Mouse (Mus musculus) layer of hippocampus, postnatal 36 days (tissue): ENCODE measurements at regions not wholly inside any gene's neighbourhood (a gene's known extent, or its start where the extent isn't known, plus 50 kb on each side); places are given as distances from the start of the nearest gene placed in this dataset.

Source experiments
- DNase-seq, 2 experiments: peaks; one replicate each; pipeline ENCODE4 v3.0.0; 2022

DNA sequence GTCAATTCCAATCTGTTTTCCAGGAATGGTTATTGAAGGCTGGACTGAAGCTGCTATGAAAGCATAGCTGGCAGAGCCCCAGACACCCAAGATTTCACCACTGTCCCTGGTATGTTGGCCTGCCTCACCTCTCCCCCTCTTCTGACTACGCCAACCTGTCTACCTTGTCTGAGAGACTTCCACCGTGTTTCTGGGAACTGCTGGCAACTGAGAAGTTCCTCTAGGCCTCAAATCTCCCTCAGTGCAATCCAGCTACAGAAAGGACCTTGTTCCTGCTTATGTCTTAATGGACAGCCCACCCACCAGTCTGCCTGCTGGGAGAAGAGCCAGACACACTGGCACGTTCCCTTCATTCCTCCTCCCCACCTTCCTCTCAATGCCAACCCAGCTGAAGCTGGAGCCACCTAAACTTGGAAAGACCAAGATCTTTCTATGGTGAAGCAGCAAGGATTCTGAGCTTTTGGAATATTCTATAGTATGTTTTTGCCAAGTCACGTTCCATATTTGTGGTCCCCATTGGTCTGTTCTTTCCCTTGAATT is 520.1 kb upstream of the Tnp1 start:
- no peak for DNase-seq

DNA sequence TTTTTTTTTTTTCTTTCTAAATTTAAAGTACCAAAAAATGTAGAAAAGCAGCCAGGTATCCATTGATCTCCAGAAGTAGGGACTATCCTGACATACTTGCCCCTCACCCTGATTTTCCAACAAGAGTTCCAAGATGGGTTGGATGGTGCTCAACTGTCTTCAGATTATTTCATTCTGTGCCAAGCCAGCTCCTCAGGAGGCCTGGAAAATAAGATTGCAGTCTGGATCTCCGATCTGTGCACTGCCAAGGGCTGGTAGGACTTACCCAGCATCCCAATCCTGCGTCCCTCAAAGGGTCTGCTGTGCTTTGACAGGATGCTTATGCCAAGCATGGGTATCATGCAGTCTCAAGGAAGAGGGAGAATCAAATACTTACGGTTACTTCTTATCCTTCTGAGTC is 517.8 kb upstream of the Tnp1 start:
- DNase-seq = no peak

DNA sequence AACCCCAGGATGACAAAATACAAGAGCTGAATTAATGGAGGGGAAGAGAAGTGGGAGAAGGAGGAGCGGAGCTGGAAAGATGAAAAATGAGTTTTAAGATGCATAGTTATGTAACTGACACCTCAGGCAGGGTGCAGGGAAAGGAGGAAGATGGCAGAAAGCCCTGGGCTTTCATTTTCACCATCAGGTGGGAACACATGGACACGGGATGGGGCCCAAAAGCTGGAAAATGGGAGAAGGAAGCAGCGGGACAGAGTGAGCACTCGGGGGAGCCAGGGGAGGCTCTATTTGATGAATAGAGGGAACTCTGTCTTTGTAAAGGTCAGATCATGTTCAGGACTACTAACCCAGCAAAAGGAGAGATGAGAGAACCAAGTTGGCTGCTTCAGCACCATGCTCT is 516.6 kb upstream of the Tnp1 start:
- DNase-seq = no peak

DNA sequence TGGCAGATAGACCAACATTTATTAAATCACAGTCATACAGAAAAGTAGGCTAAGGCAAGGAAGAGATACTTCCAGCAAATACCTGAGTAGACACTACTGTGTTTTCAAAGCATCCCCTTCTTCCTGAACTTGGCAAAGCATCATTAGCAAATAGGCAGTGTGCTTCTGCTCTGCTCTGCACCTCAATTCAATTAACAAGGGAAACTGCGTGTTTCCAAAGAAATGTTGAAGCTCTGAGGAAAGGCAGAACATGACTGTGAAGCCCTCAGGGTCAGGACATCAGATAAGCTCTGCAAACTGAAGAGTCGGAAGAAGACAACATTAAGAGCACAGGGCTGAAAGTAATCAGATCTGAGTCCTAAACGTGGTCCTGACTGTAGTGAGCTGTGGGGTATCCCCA is 516.1 kb upstream of the Tnp1 start:
- DNase-seq = no peak

DNA sequence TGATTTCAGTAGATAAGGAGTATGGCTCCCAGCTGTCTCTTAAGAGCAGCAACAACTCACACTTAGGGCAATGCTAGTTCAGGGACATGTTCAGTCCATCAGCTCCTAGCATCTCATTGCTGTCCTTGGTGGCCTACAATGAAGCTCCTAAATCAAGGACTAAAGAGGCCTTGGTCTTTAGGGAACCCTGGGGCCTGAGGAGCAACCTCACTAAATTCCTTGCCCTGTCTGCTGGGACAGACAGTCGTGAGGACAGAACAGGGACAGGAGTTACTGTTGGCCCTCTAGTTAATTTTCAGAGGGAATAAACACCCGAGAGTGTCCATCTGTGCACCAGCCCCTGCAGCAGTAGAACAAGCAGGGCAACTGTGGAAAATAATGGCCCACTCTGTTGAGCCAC is 514.6 kb upstream of the Tnp1 start:
- no peak for DNase-seq

DNA sequence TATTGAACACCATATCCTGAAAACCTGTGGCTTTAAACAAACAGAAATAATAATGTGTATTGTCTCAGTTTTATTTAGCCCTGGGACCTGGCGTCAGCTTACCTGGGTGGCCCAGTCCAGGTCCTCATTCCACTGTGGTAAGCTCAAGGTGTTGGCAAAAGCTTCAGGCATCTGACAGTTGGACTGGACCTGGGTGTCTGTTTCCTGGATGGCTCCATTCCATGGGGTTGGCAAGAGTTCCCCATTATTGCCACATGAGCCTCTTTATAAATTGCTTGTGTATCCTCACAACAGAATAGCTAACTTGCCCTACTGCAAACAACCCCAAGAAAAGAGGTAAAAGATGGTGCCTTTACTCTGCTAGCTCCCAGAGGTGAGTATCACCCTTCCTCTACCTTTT is 512.9 kb upstream of the Tnp1 start:
- no peak for DNase-seq

DNA sequence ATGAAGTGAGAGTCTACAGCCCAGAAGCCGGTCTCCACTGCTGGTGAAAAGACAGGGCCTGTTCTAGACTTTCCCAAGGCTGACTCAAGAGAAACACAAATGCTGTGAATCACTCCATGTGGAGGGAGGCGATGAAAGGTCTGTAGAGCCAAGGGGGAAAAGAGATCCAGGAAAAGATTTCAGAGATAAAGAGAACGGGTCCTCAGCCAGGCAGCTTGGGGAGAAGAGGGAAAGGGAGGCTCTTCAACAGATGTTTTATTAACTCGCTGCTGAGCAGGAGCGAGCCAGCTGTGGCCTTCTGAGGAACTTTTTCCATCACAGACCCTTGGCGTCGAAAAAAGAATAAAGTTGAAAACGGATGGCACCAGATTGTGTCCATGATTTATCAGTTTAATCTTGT is 500.7 kb upstream of the Tnp1 start:
- no peak for DNase-seq

DNA sequence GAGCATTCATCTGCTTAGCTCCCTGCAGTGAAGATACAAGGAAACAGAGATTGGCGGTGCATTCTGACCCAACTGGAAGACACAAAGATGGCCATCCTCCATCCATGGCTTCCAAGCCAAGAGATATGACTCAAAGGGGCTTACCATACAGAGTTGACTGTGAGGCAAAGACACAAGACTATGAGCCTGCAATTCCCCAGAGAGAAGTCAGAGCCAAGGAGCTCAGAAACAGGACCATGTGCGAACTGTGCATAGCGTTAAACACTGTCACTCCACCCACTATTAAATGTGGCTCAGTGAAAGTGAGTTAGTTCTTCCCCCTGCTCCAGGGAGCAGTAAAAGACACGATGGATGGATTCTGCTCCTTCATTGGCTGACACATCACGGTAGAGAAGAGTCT is 500.1 kb upstream of the Tnp1 start:
- no peak for DNase-seq

DNA sequence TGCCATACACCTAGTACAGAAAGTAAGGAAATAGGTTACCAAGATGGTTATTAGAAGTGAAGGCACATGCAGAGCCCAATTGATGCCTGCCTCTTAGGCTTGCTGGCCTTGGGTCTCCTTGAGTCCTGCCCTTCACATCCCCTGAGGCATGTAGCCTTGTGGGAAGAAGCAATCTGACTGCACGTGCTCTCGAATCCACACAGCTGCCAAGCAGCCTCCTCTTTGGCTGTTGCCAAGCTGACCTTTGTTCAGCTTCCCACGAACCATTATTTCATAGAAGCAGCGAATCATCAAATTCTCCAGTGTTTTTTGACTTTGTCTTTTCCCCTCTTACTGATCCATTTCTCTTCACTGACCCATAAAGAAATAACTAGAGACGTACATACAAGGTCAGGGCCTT is 498.1 kb upstream of the Tnp1 start:
- no peak for DNase-seq

DNA sequence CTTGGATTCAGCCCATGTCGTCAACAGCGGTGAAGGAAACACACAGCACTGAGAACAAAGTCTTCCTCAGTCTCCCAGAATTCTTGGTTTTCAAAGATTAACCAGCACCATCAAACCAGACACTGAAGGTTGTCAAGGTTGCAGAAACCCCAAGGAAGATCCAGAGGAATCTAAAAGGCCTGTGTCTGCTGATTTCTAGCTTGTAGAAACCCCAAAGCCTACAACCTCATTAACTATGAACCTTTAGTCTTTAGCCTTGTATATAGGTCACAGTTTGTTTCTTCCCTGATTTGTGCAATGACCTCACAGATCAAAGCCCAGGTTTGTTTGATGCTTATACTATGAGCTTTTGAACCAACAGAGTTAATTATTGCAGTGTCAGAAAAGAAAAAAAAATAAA is 497.1 kb upstream of the Tnp1 start:
- no peak for DNase-seq

DNA sequence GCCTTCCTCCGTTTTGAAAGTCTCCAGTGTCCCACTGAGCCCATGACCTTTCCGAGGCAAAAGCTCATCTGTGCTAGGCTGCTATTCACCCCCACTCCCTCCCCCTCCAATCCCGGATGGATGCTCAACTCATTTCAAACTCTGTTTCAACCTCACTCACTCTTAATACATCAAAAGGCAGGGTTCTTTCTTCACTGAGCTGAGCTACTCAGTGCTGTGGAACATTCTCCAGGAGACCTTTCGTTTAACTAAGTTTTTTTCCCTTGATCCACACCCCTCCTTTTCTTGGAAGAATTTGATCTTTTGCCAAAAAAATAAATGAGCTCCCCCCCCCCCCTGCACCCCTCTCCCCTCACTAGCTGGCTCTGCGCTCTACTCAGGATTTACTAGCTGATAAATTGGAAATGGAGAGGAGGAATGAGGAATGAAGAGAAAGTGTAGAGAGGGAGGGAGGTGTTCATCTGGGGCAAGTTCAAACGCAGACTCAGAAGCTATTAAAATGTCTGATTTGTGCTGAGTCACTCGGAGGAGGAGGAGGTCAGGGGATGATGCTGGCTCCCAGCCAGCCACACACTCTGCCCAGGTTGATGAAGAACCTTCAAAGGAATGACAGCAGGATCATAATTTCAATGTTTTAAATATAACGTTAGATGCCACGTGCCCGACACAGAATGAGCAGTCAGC is 491.5 kb upstream of the Tnp1 start:
- no peak for DNase-seq

DNA sequence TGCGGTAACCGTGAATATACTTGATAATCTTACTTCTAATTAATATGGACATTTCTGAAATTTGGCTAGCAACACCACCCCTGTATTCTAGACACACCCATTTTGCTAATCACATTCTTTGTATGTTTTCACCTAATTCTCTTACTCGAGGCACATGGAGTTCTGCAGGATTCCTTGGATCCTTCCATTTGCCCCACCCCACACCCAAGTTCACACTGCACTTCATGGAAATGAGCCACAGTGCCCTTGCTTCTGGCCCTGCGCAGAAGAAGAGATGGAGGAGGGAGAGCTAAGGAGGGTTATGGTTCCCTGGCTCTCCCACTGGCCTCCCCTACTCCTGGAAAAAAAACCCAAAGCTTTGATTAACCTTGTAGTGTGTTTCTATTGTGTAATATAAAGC is 487.9 kb upstream of the Tnp1 start:
- no peak for DNase-seq

DNA sequence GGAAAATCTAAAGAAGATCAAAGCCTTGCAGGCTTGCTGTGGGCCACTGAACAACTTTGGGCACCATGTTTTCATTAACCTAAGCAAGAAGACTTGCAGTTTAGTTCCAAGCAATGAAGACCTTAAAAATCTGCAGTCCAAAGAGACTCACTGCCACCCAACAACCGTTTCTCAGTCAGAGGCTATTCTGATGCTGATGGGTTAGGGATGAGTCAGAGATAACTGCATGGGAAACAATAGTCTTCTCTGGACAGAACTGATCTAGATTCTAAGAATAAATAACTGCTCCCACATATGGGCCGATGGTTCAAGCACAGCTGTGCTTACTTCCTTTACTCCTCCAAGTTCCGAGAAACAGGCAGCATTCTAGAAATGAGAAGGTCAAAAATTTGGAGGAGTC is 485.0 kb upstream of the Tnp1 start:
- DNase-seq = no peak

DNA sequence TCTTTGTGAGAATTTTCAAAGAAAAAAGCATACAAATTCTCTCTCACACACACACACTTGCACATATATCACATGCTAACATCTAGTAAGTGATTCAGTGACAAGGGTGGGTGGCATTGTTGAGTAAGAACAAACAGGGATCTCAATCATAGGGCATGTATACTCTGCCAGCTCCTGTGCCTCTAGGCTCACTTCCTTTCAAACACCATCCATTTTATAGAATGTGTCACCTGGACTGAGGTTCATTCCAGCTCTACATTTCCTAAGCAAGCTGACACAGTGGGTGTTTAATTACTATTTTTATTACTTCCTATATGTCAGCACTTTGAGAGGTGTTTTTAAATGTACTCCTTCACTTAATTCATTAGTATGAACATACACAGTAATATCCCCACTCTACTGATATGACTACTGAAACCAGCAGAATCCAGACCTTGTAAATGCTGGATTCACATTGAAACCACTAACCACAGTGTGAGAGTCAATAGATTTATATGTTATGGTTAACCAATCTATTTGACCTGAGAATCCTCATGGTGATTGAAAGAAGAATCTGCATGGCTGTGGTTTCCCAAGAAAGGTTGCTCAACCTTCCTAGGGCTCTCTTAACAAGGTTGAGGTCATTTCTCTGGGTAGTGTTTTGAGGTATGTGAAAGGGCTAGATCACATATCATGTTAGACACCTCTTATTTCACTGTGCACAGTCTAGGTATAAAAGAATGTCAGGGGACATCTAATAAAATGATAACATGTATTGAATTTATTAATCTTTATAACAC is 480.5 kb upstream of the Tnp1 start:
- no peak for DNase-seq

DNA sequence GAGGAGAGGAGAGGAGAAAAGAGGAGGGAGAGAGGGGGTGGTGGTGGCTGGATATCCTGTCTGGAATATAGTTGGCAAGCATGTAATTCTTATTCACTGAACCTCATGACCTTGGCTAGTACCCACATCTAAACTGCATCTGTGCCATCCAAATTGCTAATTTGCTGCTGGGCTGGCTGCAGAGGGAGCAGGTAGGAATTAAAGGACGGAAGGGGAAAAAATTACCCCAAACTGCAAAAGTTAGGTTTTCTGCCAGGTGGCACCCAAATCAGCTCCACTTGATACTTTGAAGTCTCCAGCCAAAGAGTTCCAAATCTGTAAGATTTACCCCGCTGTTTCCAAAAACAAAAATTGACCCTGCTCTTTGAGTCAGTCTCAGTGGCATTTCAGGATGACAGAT is 466.2 kb upstream of the Tnp1 start:
- DNase-seq = no peak

DNA sequence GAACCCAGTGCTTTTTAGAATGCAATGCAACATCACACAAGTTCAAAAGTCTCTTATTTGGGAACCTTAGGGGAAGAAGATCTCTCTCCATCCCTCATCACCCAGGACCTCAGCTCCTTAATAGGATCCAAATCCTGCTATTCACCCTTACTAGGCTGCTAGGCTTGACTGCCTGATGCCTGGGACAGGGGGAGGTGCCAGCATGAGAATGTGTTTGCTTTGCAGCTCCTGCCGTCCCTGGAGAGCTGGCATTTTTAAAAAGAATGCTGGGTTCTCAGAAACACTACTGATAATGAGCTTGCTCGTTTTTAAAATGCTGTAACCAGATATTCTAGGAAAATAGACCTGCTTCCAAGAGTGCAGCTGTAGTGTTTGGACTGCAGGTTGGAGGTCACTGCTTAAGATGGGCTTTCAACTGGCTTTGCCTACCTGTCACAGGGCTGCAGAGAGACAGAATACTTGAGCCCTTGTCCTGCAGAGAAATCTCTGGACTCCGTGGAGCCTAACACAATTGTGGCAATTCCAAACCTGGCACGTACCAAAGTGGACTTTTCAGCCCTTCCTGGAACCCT is 463.7 kb upstream of the Tnp1 start:
- DNase-seq = no peak

DNA sequence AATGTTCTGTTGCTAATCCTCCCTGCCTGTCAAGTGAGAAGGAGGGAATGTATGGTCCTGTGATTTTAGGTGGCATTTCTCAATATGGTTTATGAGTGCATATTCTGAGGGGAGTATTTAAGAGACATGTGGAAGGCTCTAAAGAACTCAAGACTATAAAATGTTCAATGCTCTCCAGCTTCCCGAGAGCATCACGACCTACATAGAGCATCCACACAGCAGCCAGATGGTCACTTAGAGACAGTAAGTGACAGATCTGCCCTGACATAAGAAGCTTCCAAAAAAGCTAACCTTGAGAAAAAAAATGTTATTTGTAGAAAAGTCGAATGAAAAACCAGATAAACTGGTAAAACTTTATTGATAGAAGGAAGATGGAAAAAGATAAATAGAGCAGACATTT is 444.9 kb upstream of the Tnp1 start:
- DNase-seq = no peak

DNA sequence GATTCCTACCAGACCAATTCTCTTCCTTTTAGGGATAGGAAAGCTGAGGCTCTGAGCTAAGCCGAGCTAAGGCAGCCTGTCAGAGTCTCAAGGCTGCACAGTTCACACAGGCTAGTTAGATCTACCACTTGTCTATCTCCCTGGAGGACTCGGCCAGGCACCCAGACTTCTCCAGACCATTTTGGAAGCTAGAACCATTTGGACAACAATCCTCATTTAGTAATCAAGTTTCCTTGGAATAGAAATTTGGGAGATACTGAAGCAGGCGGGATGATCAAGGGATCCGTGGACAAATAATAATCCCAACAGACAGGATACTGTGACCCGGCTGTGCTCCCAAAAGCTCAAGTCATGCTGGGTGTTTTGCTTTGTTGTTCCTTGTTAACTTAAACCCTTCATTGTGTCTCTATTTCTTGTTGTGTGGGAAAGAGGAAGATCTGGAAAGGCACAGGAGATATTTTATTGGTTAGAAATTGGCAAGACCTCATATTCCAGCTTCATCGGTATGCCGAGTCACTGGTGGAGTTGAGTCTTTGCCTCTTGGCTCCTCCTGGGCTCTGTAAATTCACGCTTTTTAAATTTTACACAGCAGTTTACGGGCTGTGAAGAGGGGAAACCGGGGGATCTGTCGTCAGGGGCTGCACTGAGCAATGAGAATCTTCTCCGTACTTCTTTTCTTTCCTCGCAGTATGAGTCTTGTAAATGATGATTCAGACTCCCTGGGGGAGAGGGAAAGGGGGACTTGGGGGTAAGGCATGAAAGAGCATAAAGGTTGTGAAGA is 444.2 kb upstream of the Tnp1 start:
- no peak for DNase-seq

DNA sequence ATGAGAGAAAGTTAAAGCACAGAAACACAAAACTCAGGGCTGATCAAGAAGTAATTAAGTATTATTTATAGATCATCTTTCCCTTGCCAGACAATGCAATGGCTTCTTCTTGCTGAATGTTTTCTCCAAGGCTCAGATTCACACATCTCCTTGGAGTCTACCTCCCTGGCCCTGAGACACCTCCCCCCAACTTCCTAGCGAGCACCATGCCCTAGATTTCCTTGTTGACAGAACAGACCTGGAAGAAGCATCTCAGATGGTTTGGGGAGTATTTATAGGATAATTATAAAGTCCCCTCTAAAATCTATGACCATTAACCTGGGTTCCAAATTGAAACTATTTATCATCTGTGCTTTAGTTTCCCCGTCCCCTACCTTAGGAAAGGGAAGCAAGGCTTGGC is 441.6 kb upstream of the Tnp1 start:
- no peak for DNase-seq

DNA sequence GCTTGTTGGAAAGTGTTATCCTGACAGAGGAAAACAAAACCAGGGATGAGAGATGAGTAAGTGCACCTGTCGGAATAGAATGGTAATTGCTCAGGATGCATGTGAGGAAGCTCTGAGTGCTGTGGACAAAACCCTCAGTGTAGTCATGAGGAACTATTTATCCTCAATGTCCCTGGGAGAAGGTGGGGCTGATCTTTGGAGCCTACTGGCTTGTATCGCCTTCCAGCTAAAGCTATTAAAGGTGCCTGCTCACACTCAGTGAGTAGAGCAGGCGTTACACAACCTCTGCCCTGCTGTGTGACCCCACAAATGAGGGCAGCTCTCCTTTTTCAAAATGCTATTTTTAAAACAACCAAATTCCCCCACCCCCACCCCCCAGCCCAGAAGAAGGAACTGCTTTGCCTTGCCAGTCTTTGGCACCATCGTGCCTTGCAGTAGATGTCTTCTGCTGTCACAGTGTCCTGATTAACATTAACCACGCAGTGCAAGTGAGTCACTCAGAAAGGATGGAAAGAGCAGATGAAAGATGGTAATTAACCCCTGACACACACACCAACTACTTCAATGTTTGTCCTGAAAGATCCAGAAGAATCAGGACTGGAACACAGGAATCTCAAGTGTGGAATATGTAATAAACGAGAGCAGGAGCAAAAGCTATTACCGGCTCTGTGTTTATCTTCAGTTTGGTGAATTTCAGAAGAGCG is 440.8 kb upstream of the Tnp1 start:
- DNase-seq = no peak

DNA sequence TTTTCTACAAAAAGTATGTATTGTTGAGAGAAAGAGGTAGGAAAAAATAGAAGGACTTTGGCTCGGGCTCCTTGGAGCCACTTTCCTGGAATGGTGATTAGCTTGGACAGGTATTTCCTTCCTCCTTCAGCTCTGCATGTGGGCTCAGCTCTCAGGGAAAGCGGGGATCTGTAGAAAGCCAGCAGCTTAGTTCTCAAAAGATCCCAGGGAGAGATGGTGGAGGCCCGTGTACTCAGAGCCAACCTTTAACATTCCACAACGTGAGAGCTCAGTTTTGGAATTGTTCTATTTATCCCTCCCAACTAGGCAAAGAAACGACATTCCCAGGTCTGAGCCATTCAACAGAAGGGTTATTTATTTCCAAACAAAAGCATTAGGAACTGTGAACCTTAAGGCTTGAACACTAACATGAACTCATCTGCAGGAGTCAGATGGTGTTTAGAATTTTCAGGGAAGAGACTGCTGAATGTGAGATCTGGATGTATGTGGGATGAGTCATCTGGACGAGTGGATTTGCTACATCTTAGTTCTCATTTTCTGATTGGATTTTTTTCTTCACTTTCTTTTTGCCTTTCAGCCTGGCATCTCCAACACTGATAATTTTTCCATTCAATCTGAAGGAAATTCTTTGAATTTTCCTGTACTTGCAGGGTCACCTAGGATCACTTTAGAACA is 428.6 kb upstream of the Tnp1 start:
- DNase-seq = no peak

DNA sequence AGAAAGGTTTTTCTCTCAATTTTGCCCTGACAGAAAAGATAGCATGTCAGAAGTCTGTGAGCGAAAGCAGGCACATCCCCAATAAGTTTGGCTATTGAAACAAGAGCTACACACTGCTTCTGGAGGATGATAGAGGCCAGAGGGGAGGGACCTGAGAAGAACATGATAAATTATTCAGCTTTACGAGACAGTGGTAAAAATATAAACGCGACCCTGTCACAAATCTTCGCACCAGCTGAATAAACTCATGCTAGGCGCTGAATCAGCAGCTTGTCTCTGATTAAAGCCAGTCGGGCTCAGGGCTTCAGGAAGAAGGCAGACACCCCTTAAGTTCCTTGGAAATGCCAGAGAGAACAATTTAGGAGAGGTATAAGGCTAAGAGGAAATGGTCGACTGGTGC is 422.7 kb upstream of the Tnp1 start:
- no peak for DNase-seq
